Mouse (Mus musculus) layer of hippocampus, postnatal 14 days (tissue): ENCODE measurements at regions not wholly inside any gene's neighbourhood (a gene's known extent, or its start where the extent isn't known, plus 50 kb on each side); places are given as distances from the start of the nearest gene placed in this dataset.

ENCODE experiments used
- DNase-seq, 2 experiments: peaks; one replicate each; pipeline ENCODE4 v3.0.0; 2021 to 2022; ENCODE audit warnings: low spot score in 2 of 2, mixed read lengths in 1 of 2

- DNase-seq = no peak
These were observed 81.0 kb downstream of the Maf start for GRCm38 (mm10) chr8:115626396-115627136.

DNA sequence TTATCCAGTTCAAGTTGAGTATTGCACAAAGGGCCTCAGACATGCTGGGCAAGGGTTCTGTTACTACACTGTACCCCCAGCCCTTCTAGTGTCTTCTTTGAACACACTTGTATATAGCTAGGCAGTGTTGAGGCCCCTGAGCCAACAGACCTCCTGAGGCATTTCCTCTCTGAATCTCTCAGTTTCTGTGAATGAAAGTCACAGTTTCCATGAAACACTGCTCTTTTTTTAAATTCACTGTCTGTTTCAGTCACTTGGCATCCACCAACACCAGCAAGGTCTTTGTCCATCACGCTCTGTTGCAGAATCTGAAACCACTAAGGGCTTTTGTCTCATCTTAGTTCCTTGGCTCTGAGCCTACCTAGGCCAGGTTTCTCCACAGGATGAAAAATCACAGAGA, 82.5 kb downstream of the Maf start:
- DNase-seq = no peak

- peak in 1 of 2 experiments; percentile 9 for DNase-seq
These were observed 89.4 kb downstream of the Maf start for GRCm38 (mm10) chr8:115618049-115618760.

- DNase-seq = peak; percentile 34 to 72
These were observed 90.6 kb downstream of the Maf start for GRCm38 (mm10) chr8:115616871-115617605.

DNA sequence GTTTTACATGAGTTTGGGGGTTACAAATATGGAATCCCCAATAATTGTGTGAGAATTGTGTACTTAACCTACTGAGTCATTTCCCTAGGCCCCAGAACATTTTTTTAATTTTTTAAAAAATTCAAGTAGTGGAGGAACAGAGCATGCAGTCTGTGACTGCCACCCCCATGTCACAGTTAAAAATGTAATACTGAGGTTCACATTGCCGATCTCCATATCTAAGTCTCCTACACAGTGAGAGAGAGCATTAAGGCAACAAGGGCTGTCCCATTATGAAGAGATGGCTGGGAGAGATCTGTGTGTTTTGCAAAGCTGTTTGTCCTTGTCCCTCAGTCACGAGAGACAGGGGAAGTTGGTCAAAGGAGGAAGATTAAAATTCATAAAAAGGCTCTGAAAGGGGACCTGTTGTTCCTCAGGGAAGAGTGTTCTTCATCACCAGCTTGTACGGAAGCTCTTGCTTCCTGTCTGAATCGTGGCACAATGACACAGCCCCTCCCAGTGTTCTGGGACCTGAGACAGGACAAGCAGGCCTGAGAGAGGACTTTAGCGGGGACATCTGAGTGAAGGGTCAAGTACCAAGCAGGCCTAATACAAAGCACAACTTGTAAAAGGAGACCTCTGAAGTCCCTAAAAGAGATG, 93.5 kb downstream of the Maf start:
- DNase-seq = no peak

GRCm38 (mm10) chr8:115612119-115612518, 95.5 kb downstream of the Maf start:
- peak in 1 of 2 experiments; percentile 11 for DNase-seq

DNA sequence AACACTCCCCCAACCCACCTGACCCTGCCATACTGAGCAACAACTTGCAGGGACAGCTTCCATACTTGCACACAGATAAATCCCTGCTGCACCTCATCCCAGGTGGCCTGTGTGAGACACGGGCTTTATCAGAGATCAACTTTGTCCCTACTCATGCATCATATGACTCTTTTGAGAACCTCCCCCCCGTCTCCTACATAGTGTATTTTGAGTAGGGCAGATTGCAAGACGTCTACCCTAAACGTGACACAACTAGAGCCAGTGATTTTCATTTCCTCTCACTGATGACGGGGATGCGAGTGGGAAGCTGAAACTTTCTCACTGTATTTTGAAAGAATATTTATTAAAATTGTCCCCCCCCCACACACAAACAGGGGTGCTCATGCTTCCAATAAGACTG, 107.8 kb downstream of the Maf start:
- DNase-seq = no peak

DNA sequence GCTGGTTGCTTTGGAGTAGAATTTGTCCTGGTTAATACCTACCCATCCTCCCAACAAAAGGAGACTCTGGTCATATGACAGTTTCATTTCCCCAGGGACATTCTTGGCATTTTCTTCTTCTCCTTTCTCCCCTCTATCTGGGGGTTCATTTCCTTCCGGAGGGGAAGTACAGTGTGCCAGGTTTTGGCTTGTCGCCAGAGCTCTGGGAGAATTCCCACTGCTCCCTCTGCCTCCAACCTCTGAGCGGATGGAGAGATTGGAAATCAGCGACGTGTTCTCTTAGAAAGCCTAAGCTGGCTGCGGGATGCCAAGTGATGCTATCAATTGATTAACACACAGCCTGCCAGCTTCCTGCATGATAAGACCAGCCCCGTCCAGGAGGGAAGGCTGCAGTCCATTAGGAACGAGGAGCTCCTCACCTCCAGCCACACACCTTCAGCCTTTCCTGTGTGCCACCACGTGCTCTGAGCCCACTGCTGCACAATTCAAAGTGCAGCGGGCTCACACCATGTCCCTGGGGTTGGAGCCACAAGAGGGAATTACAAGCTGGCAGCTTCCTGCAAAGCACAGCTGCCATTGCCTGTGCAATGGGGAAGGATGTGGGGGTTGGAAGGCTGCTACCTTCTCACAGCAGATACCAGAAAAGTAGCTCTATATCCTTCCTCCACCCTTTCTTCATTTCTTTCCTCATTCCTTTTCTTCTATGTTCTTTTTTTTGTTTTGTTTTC, 110.2 kb downstream of the Maf start:
- DNase-seq = peak; percentile 31

- no peak for DNase-seq
These were observed 117.9 kb downstream of the Maf start for GRCm38 (mm10) chr8:115589721-115590120.

DNA sequence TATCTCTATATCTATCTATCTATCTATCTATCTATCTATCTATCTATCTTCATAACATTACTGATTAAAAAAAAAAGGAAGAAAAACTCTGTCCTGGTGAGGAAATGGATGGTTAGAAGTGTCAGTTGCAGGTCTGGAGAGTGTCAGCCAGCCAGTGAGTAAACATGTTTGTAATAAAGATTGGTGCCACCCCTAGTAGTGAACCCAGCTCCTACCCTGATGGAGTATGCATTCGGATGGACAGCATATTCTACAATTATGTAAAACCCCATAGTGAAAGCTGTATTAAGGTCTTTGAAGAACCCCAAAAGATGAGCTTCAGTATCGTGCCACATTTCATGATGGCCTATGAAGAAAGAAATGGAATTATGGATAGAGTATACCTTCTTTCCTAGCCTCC, 118.5 kb downstream of the Maf start:
- DNase-seq = no peak

- no peak for DNase-seq
These were observed 123.2 kb downstream of the Maf start for GRCm38 (mm10) chr8:115584311-115584907.

DNA sequence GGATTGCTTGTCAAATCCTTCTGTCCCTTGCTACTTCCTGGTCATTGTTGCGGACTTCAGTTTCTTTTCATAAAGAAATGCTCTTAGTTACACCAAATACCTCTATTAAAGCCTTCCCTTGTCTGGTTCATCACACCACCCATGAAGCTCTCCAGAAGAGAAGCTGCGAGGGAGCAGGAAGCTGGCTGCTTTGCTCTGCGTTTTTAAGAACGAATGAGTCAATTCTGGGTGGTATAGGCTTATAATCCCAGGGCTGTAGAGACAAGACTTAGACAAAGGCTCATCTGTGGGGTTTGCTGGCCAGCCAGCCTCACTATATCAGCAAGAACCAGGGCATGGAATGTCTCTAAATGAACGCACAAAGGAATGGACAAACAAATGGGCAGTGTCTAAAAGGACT, 124.4 kb downstream of the Maf start:
- no peak for DNase-seq

DNA sequence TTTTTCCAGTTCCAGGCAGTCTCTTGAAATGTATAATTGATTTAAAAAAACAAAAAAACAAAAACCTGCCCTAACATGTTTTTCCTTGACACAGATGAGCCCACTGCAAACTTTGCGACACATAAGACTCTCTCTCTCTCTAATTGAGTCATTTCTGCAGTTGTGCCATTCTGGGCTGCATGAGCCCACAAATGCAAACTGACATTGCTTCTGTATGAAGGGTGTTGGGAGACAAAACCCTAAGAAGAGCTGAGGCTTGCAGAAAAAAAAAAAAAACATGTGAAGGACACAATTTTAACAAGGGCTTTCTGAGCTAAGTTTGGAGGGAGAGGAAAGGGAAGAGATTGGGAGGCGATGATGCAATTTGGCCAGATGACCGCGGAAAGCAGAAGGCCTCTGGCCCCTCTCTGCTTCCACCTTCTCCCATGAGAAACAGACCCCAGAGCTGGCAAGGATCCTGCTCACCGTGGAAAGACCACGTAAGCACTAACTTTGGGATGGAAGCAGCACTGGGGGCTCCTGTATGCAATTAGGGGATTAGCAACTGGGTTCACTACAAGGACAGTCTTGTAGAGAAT, 125.6 kb downstream of the Maf start:
- no peak for DNase-seq

GRCm38 (mm10) chr8:115568394-115568793, 139.2 kb downstream of the Maf start:
- DNase-seq = no peak

DNA sequence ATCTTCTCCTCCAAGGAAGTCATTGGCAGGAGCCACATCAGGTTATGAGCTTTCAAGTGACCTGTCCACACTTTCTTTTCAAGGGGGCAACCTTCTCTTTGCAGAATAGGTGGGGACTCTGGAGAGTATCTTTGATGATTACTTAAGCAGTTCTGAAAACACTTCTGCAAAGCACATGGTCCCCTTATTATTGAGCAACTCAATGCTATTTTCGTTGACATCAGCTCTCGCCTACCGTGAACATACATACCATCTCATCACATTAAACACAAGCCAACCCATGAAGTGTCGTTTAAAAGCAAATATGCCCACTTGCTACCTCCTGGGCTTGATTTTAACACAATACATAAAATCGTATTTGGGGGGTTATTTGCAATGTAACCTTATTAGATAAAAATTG, 141.8 kb downstream of the Maf start:
- DNase-seq = no peak

GRCm38 (mm10) chr8:115562362-115562761, 145.2 kb downstream of the Maf start:
- no peak for DNase-seq

DNA sequence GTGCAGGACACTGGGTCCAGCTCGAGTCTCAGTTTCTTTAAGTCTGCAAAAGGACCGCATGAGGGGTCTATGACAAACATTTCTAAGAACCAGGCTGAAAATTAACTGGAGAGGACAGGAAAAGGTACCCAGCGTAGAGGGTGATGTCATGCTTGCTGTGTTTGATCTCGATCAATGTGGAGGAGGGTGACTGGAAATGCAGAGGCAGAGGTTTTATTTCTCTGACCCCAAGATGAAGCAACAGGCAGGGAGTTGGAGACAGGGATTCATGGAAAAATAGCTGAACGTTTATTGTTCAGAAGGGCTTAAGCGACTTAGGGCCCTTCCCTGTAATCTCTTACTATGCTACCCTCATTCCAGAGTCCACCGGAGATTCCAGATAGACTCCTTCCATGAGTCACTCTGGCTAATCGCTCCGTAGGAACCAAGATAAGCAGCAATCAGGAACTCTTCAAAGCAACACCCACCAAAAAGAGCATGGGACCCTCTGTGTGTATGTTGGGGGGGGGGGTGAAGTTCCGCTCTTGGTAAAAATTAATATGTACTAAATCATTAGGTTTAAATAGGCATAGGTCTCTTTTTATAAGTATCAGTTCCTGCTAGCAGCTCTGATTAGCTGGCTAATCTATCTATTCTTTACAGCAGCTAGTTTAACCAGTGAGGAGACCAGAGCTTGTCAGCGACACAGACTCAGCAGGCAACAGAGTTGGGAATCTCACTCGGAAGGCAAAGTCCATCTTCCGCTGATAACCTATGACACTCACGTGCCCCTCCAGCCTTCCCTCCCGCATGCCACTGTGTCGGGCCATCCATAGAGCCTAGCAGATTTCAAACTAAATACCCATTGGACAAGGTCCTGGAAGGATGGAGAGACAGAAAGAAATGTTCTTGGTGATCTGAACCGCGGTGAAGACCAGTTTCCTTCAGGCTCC, 146.3 kb downstream of the Maf start:
- no peak for DNase-seq

- DNase-seq = peak in 1 of 2 experiments; percentile 19
These were observed 152.1 kb downstream of the Maf start for GRCm38 (mm10) chr8:115555452-115555851.

GRCm38 (mm10) chr8:115554185-115554584, 153.4 kb downstream of the Maf start:
- DNase-seq = no peak
